Mouse (Mus musculus) megakaryocyte-erythroid progenitor cell, adult 5 weeks (primary cell): Measurements from ENCODE around the gene Pvrig. TPM values are rescaled to one million over a fixed set of nuclear protein-coding genes. Genes with fewer than 3 reads are reported as not detected.

ENCODE experiments used
- polyA plus RNA-seq: library from polyadenylated mRNA; stranded (reverse); fragments of >175 nt; gene quantifications from 2 replicates; pipeline ENCODE4 v1.2.3, GENCODE M21; 2012

Gene Pvrig
- polyA plus RNA-seq, result not detected in 2 replicates

DNA sequence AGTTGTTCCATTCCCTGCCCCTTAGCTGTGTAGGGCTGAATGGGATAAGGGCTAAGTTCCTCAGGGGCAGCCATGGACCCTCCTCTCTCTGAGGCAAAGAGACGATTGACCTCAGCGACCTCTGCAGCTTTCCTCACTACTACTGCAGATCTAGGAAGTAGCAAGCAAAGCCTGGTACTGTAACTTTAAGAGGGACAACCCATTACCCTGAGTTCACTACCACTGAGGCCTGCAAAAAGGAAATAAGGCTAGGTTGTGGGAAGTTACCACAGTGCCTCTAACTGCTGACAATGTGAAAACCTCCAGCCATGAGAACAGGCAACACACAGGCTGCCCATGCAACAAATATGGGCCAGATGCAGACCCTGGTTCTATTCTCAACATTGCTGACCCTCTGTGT lies at the start of gene Pvrig:
Gene Pvrig (plus strand): TSS at position 301 of the 400 bp plus-strand sequence.

Other genes starting within 250 kb of the Pvrig start
- 1.4 and 1.6 TPM in 2 replicates for gene Zscan21, start 225.1 kb upstream of the Pvrig start, polyA plus RNA-seq
- 0.29 and 0.35 TPM in 2 replicates for gene Zfp113, start 186.2 kb upstream of the Pvrig start, polyA plus RNA-seq
- gene Cops6, start 180.9 kb upstream of the Pvrig start, polyA plus RNA-seq, result 111 and 113 TPM in 2 replicates
- gene Ap4m1, start 170.0 kb upstream of the Pvrig start, polyA plus RNA-seq, result 29.7 and 34.6 TPM in 2 replicates
- gene Mcm7, start 169.5 kb upstream of the Pvrig start, polyA plus RNA-seq, result 63.1 and 79.9 TPM in 2 replicates
- 27.4 and 28.8 TPM in 2 replicates for gene Taf6, start 154.5 kb upstream of the Pvrig start, polyA plus RNA-seq
- gene Cnpy4, start 154.5 kb upstream of the Pvrig start, polyA plus RNA-seq, result 2.8 and 3.1 TPM in 2 replicates
- gene Mblac1, start 147.6 kb upstream of the Pvrig start, polyA plus RNA-seq, result 5.2 and 7.1 TPM in 2 replicates
- 0.39 and 0.83 TPM in 2 replicates for gene Nxpe5, start 116.1 kb upstream of the Pvrig start, polyA plus RNA-seq
- 135 and 171 TPM in 2 replicates for gene Lamtor4, start 86.5 kb upstream of the Pvrig start, polyA plus RNA-seq
- gene BC037034, start 77.9 kb upstream of the Pvrig start, polyA plus RNA-seq, result 210 and 248 TPM in 2 replicates
- gene Gal3st4, start 69.1 kb upstream of the Pvrig start, polyA plus RNA-seq, result not detected in 2 replicates
- gene Gm43720, start 62.0 kb upstream of the Pvrig start, polyA plus RNA-seq, result not detected in 2 replicates
- gene Gpc2, start 62.0 kb upstream of the Pvrig start, polyA plus RNA-seq, result 5.9 and 8.4 TPM in 2 replicates
- 8.0 and 9.8 TPM in 2 replicates for gene Stag3, start 61.7 kb upstream of the Pvrig start, polyA plus RNA-seq
- 1.8 and 2.9 TPM in 2 replicates for gene Zfp157, start 99.5 kb downstream of the Pvrig start, polyA plus RNA-seq
- gene 1700123K08Rik, start 222.8 kb downstream of the Pvrig start, polyA plus RNA-seq, result not detected in 2 replicates